Mouse (Mus musculus) kidney, embryonic 14.5 days (tissue): ENCODE measurements around the gene Mast1. TPM values are rescaled to one million over a fixed set of nuclear protein-coding genes. Genes with fewer than 3 reads are reported as not detected.

Experiments
- ATAC-seq: fragments of 200-750 bp; cut with Nextera tagmentation; 2 replicates; pipeline ENCODE4 v1.8.0; 2017; ENCODE audit warnings: moderate number of reproducible peaks, mild to moderate bottlenecking, moderate TSS enrichment, moderate library complexity; ENCODE audit not compliant: low FRiP score, low TSS enrichment
- H3K27ac ChIP-seq: fragments of 300-500 bp; sonication (generic); 2 replicates; pipeline ENCODE4 v1.5.1; 2014; ENCODE audit warnings: low read depth, mild to moderate bottlenecking, low read length, moderate library complexity, mixed read lengths
- H3K27me3 ChIP-seq: fragments of 300-500 bp; sonication (generic); 2 replicates; pipeline ENCODE4 v1.6.1; 2014; ENCODE audit warnings: mild to moderate bottlenecking, low read length; ENCODE audit not compliant: control insufficient read depth, insufficient read depth
- H3K36me3 ChIP-seq: fragments of 300-500 bp; sonication (generic); 2 replicates; pipeline ENCODE4 v1.6.1; 2014; ENCODE audit warnings: low read length, mixed read lengths; ENCODE audit not compliant: control insufficient read depth, insufficient read depth
- H3K4me1 ChIP-seq: fragments of 300-500 bp; sonication (generic); 2 replicates; pipeline ENCODE4 v1.6.1; 2014; ENCODE audit warnings: low read length, mixed read lengths; ENCODE audit not compliant: control insufficient read depth, insufficient read depth
- H3K4me2 ChIP-seq: fragments of 300-500 bp; sonication (generic); replicated peaks from 2 replicates; pipeline ENCODE4 v1.6.1; 2014; ENCODE audit warnings: low read depth, mild to moderate bottlenecking, low read length
- H3K4me3 ChIP-seq: fragments of 300-500 bp; sonication (generic); 2 replicates; pipeline ENCODE4 v1.5.1; 2014; ENCODE audit warnings: mild to moderate bottlenecking, low read length
- H3K9ac ChIP-seq: fragments of 300-500 bp; sonication (generic); 2 replicates; pipeline ENCODE4 v1.6.1; 2014; ENCODE audit warnings: low read depth, mild to moderate bottlenecking, low read length, moderate library complexity
- H3K9me3 ChIP-seq: fragments of 300-500 bp; sonication (generic); 2 replicates; pipeline ENCODE4 v1.6.1; 2016; ENCODE audit warnings: low read length; ENCODE audit not compliant: control insufficient read depth
- WGBS: fragments of 180-500 bp; shearing (Covaris S2); extraction: QIAGEN DNeasy Blood & Tissue Kit; methylation state at CpG from one replicate; pipeline ENCODE4 v1.1.7; 2014; 5-methylcytosine and 5-hydroxymethylcytosine counted together
- polyA plus RNA-seq: library from polyadenylated mRNA; unstranded; fragments of >200 nt; fragmentation: Nextera tagmentation; extraction: Ambion mirVana; gene quantifications from 2 replicates; pipeline ENCODE4 v1.2.1, GENCODE M21; 2014

The Mast1 gene
- polyA plus RNA-seq, 1 experiment from 2014 or later: 0.35 TPM

GRCm38 (mm10) chr8:84974543-84975142 is 37.5 kb upstream of the Mast1 start:
- H3K4me2 ChIP-seq: no peak overlapping the region
- H3K36me3 ChIP-seq: peaks cover 38% of the 10 kb centered on the region
- 83% methylated on average over 8 of the region's 8 CpGs for WGBS
- H3K27ac ChIP-seq: no peak overlapping the region
- H3K4me3 ChIP-seq: no peak overlapping the region
- H3K4me1 ChIP-seq: peaks cover 42% of the 10 kb centered on the region
- ATAC-seq: no peak
- H3K27me3 ChIP-seq: no peaks in the 10 kb centered on the region; the same call in 1 of the 2 replicates
- H3K9ac ChIP-seq: no peak overlapping the region
- no peaks in the 10 kb centered on the region for H3K9me3 ChIP-seq

- H3K4me1 ChIP-seq: peaks cover 36% of the 10 kb centered on the region
- H3K4me3 ChIP-seq: no peak overlapping the region
- H3K4me2 ChIP-seq: no peak overlapping the region
- H3K36me3 ChIP-seq: peaks cover 38% of the 10 kb centered on the region
- 76% methylated on average over 4 of the region's 4 CpGs for WGBS
- no peak overlapping the region for H3K27ac ChIP-seq
- no peak overlapping the region for H3K9ac ChIP-seq
- no peaks in the 10 kb centered on the region for H3K9me3 ChIP-seq
- no peak; the same call in 1 of the 2 replicates for ATAC-seq
- no peaks in the 10 kb centered on the region; the same call in 1 of the 2 replicates for H3K27me3 ChIP-seq
These were observed 36.8 kb upstream of the Mast1 start for GRCm38 (mm10) chr8:84973803-84974542.

GRCm38 (mm10) chr8:84973079-84973478 is 35.9 kb upstream of the Mast1 start:
- Histone ChIP-seq H3K27ac (no peak overlapping the region), H3K27me3 (no peaks in the 10 kb centered on the region; the same call in 1 of the 2 replicates), H3K4me2 (no peak overlapping the region), H3K9me3 (no peaks in the 10 kb centered on the region), H3K36me3 (peaks cover 38% of the 10 kb centered on the region), H3K4me3 (no peak overlapping the region), H3K9ac (no peak overlapping the region), H3K4me1 (peaks cover 37% of the 10 kb centered on the region)
- no peak for ATAC-seq
- 93% methylated on average over 1 of the region's 1 CpGs for WGBS

GRCm38 (mm10) chr8:84970913-84971312 is 33.8 kb upstream of the Mast1 start:
- Histone ChIP-seq H3K36me3 (peaks cover 38% of the 10 kb centered on the region), H3K4me2 (peak overlapping the region; percentile 69), H3K9ac (peak overlapping the region; percentile 90; the same call in 1 of the 2 replicates), H3K27me3 (no peaks in the 10 kb centered on the region), H3K4me1 (peaks cover 24% of the 10 kb centered on the region), H3K4me3 (peak overlapping the region; percentile 76), H3K27ac (no peak overlapping the region), H3K9me3 (no peaks in the 10 kb centered on the region)
- no peak for ATAC-seq
- WGBS: 77% methylated on average over 5 of the region's 5 CpGs

GRCm38 (mm10) chr8:84970135-84970790 is 33.1 kb upstream of the Mast1 start:
- Histone ChIP-seq H3K36me3 (peaks cover 38% of the 10 kb centered on the region), H3K27ac (peak overlapping the region; percentile 88), H3K4me1 (peaks cover 21% of the 10 kb centered on the region), H3K27me3 (no peaks in the 10 kb centered on the region), H3K4me2 (peak overlapping the region; percentile 69), H3K9ac (peak overlapping the region; percentile 90), H3K4me3 (peak overlapping the region; percentile 76), H3K9me3 (no peaks in the 10 kb centered on the region)
- 7% methylated on average over 21 of the region's 21 CpGs for WGBS
- no peak for ATAC-seq

- Histone ChIP-seq H3K4me2 (peak within 1 kb of the TSS; percentile 69), H3K4me1 (peaks cover 27% of the 10 kb centered on the region), H3K4me3 (peak within 1 kb of the TSS; percentile 76), H3K9me3 (no peaks in the 10 kb centered on the region), H3K27ac (peak within 1 kb of the TSS; percentile 88), H3K9ac (peak within 1 kb of the TSS; percentile 90), H3K27me3 (no peaks in the 10 kb centered on the region), H3K36me3 (peaks cover 34% of the 10 kb centered on the region)
- ATAC-seq: peak; percentile 65
- WGBS: under 1% methylated on average over 56 of the region's 56 CpGs
These were observed 32.3 kb upstream of the Mast1 start, which contains the start of the genes Gm49661, Prdx2 and Rnaseh2a for GRCm38 (mm10) chr8:84969241-84970134. Gene Gm49661, minus strand, starts transcription at chr8:84969433. Gene Prdx2, plus strand, starts transcription at chr8:84969587. Gene Rnaseh2a, minus strand, starts transcription at chr8:84969767.

- Histone ChIP-seq H3K4me3 (peak overlapping the region; percentile 76), H3K27me3 (no peaks in the 10 kb centered on the region), H3K27ac (peak overlapping the region; percentile 88), H3K4me2 (peak overlapping the region; percentile 69), H3K36me3 (peaks cover 29% of the 10 kb centered on the region), H3K9me3 (no peaks in the 10 kb centered on the region), H3K9ac (peak overlapping the region; percentile 90), H3K4me1 (peaks cover 27% of the 10 kb centered on the region)
- 20% methylated on average over 2 of the region's 2 CpGs for WGBS
- ATAC-seq: no peak
These were observed 31.5 kb upstream of the Mast1 start for GRCm38 (mm10) chr8:84968650-84969049.

GRCm38 (mm10) chr8:84967532-84968304 is 30.6 kb upstream of the Mast1 start:
- no peak for ATAC-seq
- Histone ChIP-seq H3K9me3 (no peaks in the 10 kb centered on the region), H3K4me1 (peaks cover 27% of the 10 kb centered on the region), H3K27ac (no peak overlapping the region), H3K36me3 (peaks cover 20% of the 10 kb centered on the region; the same call in 1 of the 2 replicates), H3K4me3 (no peak overlapping the region), H3K9ac (no peak overlapping the region; the same call in 1 of the 2 replicates), H3K27me3 (no peaks in the 10 kb centered on the region), H3K4me2 (peak overlapping the region; percentile 69; the same call in 1 of the 2 replicates)
- WGBS: 89% methylated on average over 13 of the region's 13 CpGs
